Mouse (Mus musculus) splenic B cell, adult 2 months (primary cell): ENCODE measurements around the gene Kat14.

ENCODE experiments used
- DNase-seq: peaks from one replicate; pipeline ENCODE4 v3.0.0-alpha.2; 2011; ENCODE audit warnings: low read depth, low spot score
- H3K27me3 ChIP-seq: 2 replicates; pipeline ENCODE4 v1.6.1; 2012; ENCODE audit warnings: mild to moderate bottlenecking, low read length, moderate library complexity, mixed read lengths; ENCODE audit not compliant: control insufficient read depth, poor library complexity, insufficient read depth, severe bottlenecking
- H3K36me3 ChIP-seq: 2 replicates; pipeline ENCODE4 v1.6.1; 2012; ENCODE audit warnings: mild to moderate bottlenecking, low read length, moderate library complexity, mixed read lengths; ENCODE audit not compliant: control insufficient read depth, poor library complexity, insufficient read depth, severe bottlenecking

The Kat14 gene

GRCm38 (mm10) chr2:144414646-144415045 is 45.9 kb downstream of the Kat14 start:
- no peaks in the 10 kb centered on the region for H3K36me3 ChIP-seq
- no peak for DNase-seq
- no peaks in the 10 kb centered on the region for H3K27me3 ChIP-seq

GRCm38 (mm10) chr2:144416859-144417258 is 48.1 kb downstream of the Kat14 start:
- DNase-seq = no peak

GRCm38 (mm10) chr2:144418062-144418461 is 49.3 kb downstream of the Kat14 start:
- Histone ChIP-seq H3K36me3 (no peaks in the 10 kb centered on the region), H3K27me3 (no peaks in the 10 kb centered on the region)
- DNase-seq = no peak

More at GRCm38 (mm10) chr2:144416859-144417258, 48.1 kb downstream of the Kat14 start:
- H3K36me3 ChIP-seq = no peaks in the 10 kb centered on the region
- H3K27me3 ChIP-seq = no peaks in the 10 kb centered on the region

- Histone ChIP-seq H3K27me3 (no peaks in the 10 kb centered on the region), H3K36me3 (no peaks in the 10 kb centered on the region)
- no peak for DNase-seq
Observed at GRCm38 (mm10) chr2:144422094-144422675, 53.4 kb downstream of the Kat14 start.

- no peak for DNase-seq
- Histone ChIP-seq H3K27me3 (no peaks in the 10 kb centered on the region), H3K36me3 (no peaks in the 10 kb centered on the region)
Observed at GRCm38 (mm10) chr2:144425761-144426160, 57.0 kb downstream of the Kat14 start.

GRCm38 (mm10) chr2:144427852-144428251 is 59.1 kb downstream of the Kat14 start:
- DNase-seq = no peak
- no peaks in the 10 kb centered on the region for H3K27me3 ChIP-seq

GRCm38 (mm10) chr2:144428659-144429058 is 59.9 kb downstream of the Kat14 start:
- no peak for DNase-seq
- no peaks in the 10 kb centered on the region for H3K36me3 ChIP-seq

More at GRCm38 (mm10) chr2:144427852-144428251, 59.1 kb downstream of the Kat14 start:
- no peaks in the 10 kb centered on the region for H3K36me3 ChIP-seq

GRCm38 (mm10) chr2:144429171-144429570 is 60.4 kb downstream of the Kat14 start:
- DNase-seq = no peak
- H3K27me3 ChIP-seq = no peaks in the 10 kb centered on the region
- no peaks in the 10 kb centered on the region for H3K36me3 ChIP-seq

More at GRCm38 (mm10) chr2:144428659-144429058, 59.9 kb downstream of the Kat14 start:
- no peaks in the 10 kb centered on the region for H3K27me3 ChIP-seq

- H3K36me3 ChIP-seq = no peaks in the 10 kb centered on the region
- H3K27me3 ChIP-seq = no peaks in the 10 kb centered on the region
- DNase-seq = no peak
Observed at GRCm38 (mm10) chr2:144431286-144431825, 62.6 kb downstream of the Kat14 start.

- DNase-seq = no peak
- Histone ChIP-seq H3K36me3 (no peaks in the 10 kb centered on the region), H3K27me3 (no peaks in the 10 kb centered on the region)
Observed at GRCm38 (mm10) chr2:144435679-144436078, 66.9 kb downstream of the Kat14 start.

GRCm38 (mm10) chr2:144438424-144438823 is 69.6 kb downstream of the Kat14 start:
- H3K27me3 ChIP-seq = no peaks in the 10 kb centered on the region
- H3K36me3 ChIP-seq = no peaks in the 10 kb centered on the region
- peak; percentile 23 for DNase-seq

GRCm38 (mm10) chr2:144439191-144439700 is 70.5 kb downstream of the Kat14 start:
- H3K36me3 ChIP-seq = no peaks in the 10 kb centered on the region
- no peaks in the 10 kb centered on the region for H3K27me3 ChIP-seq
- no peak for DNase-seq

GRCm38 (mm10) chr2:144441386-144441915 is 72.7 kb downstream of the Kat14 start:
- no peak for DNase-seq
- Histone ChIP-seq H3K27me3 (no peaks in the 10 kb centered on the region), H3K36me3 (no peaks in the 10 kb centered on the region)

- Histone ChIP-seq H3K27me3 (no peaks in the 10 kb centered on the region), H3K36me3 (no peaks in the 10 kb centered on the region)
- no peak for DNase-seq
Observed at GRCm38 (mm10) chr2:144446360-144446999, 77.7 kb downstream of the Kat14 start.

GRCm38 (mm10) chr2:144450378-144450777 is 81.6 kb downstream of the Kat14 start:
- no peaks in the 10 kb centered on the region for H3K36me3 ChIP-seq
- H3K27me3 ChIP-seq = no peaks in the 10 kb centered on the region
- no peak for DNase-seq
